9 mouse cellular contexts compared by ENCODE assay signal in genomic region chr11:117965052-117965451, GRCm38 (mm10). TPM values are rescaled to one million over a fixed set of nuclear protein-coding genes. Genes with fewer than 3 reads are reported as not detected.
DNase-seq lines count a peak whose midpoint lies in the region; ATAC-seq and TF ChIP-seq lines count a peak whose summit lies in the region.
"Had no signal": no experiment of that assay in that cellular context is flagged by ENCODE, and none has a peak within 500 bp of the region (broad histone marks: within the 10 kb centered on the region; RNA-seq: fewer than 3 reads in every experiment).

No protein-coding gene starts in this region.

- 0 out of 2 replicates have a peak, but pooled peaks cover 6% of the 10 kb centered on the region for H3K36me3 ChIP-seq in lung, embryonic 15.5 days
- H3K36me3 ChIP-seq in embryonic facial prominence, embryonic 13.5 days, result peaks cover 11% of the 10 kb centered on the region; the same call in 1 of the 2 replicates
- H3K36me3 ChIP-seq in myocyte (ENCODE audit: control insufficient read depth, insufficient read depth), result peaks cover 7% of the 10 kb centered on the region

- TF ChIP-seq CTCF in gastrocnemius, adult 2 months (IDR thresholded peaks at IDR 0.05), result no peak

- DNase-seq in gastrocnemius, adult 2 months, result no peak
- DNase-seq in gastrocnemius, postnatal 25 days, result no peak
- DNase-seq in lung, postnatal 36 days, result no peak
- DNase-seq in frontal cortex, postnatal 25 days (ENCODE audit: low spot score in 2 of 2), result no peak
- DNase-seq in spleen, adult 18-20 months, result no peak
- DNase-seq: adrenal gland, adult 2 months had no signal

- no peak overlapping the region for H3K4me2 ChIP-seq in lung, embryonic 15.5 days
- peak overlapping the region; percentile 97; the same call in 1 of the 2 replicates for H3K4me2 ChIP-seq in embryonic facial prominence, embryonic 13.5 days
- peak overlapping the region; percentile 87 for H3K4me2 ChIP-seq in myocyte (ENCODE audit: low read depth)

- H3K4me3 ChIP-seq in gastrocnemius, adult 2 months, result peak overlapping the region; percentile 75; the same call in 1 of the 2 replicates
- no peak overlapping the region for H3K4me3 ChIP-seq in lung, embryonic 15.5 days
- H3K4me3 ChIP-seq in embryonic facial prominence, embryonic 13.5 days, result no peak overlapping the region
- H3K4me3 ChIP-seq in myocyte, result no peak overlapping the region

- H3K9ac ChIP-seq in lung, embryonic 15.5 days, result no peak overlapping the region
- H3K9ac ChIP-seq in embryonic facial prominence, embryonic 13.5 days, result 0 out of 2 replicates have a peak overlapping the region, but pooled peaks have one; percentile 62

- no peak for TF ChIP-seq POLR2A in myocyte (IDR thresholded peaks at IDR 0.05; ENCODE audit: insufficient read length, low read depth)

- WGBS in lung, embryonic 15.5 days, result 33% methylated on average over 7 of the region's 7 CpGs
- 41% methylated on average over 7 of the region's 7 CpGs for WGBS in embryonic facial prominence, embryonic 13.5 days

- no peak for ATAC-seq in lung, embryonic 15.5 days (ENCODE audit: borderline replicate concordance, extremely low read depth, low FRiP score, low TSS enrichment)
- ATAC-seq in embryonic facial prominence, embryonic 13.5 days (ENCODE audit: insufficient number of reproducible peaks, insufficient read depth, low FRiP score, low TSS enrichment, low read depth), result no peak

- H3K27me3 ChIP-seq in lung, embryonic 15.5 days, result no peaks in the 10 kb centered on the region
- peaks cover 15% of the 10 kb centered on the region for H3K27me3 ChIP-seq in embryonic facial prominence, embryonic 13.5 days
- H3K27me3 ChIP-seq in myocyte (ENCODE audit: control insufficient read depth, insufficient read depth, insufficient read length), result no peaks in the 10 kb centered on the region

- H3K4me1 ChIP-seq in lung, embryonic 15.5 days, result peaks cover 74% of the 10 kb centered on the region
- H3K4me1 ChIP-seq in embryonic facial prominence, embryonic 13.5 days, result peaks cover 65% of the 10 kb centered on the region

- H3ac ChIP-seq in myocyte (ENCODE audit: control insufficient read depth, insufficient read length), result no peak overlapping the region

- H3K79me2 ChIP-seq in myocyte (ENCODE audit: control insufficient read depth, insufficient read depth), result peaks cover 32% of the 10 kb centered on the region

- peak overlapping the region; percentile 86 for H3K27ac ChIP-seq in gastrocnemius, adult 2 months
- H3K27ac ChIP-seq in lung, embryonic 15.5 days, result 0 out of 2 replicates have a peak overlapping the region, but pooled peaks have one; percentile 11
- H3K27ac ChIP-seq in embryonic facial prominence, embryonic 13.5 days, result no peak overlapping the region

- intact Hi-C loops in gastrocnemius, adult 2 months (cut with DNase I), result loop anchor here (5.0 kb wide), 1 partner anchor 33 kb away; no protein-coding TSS in a partner anchor

- no peaks in the 10 kb centered on the region for H3K9me3 ChIP-seq in lung, embryonic 15.5 days
- H3K9me3 ChIP-seq in embryonic facial prominence, embryonic 13.5 days, result no peaks in the 10 kb centered on the region

TF ChIP-seq in myocyte, 11 proteins besides CTCF, POLR2A, EP300 and RAD21:
- TF ChIP-seq MYOG (IDR thresholded peaks at IDR 0.05; ENCODE audit: control insufficient read depth in 1 of 3, insufficient read depth in 1 of 3, insufficient read length in 2 of 3, low read depth in 2 of 3) (no peak), MYOD1 (IDR thresholded peaks at IDR 0.05; ENCODE audit: control insufficient read depth in 1 of 3, insufficient read length in 2 of 3, low read depth in 2 of 3) (no peak)

RNA-seq across cellular contexts. Expression of gene Socs3, which starts 4.8 kb away (rescaled TPM):
- total RNA-seq in gastrocnemius, adult 2 months (2021), result 10 to 100 TPM in 1 of 2 experiments, 1 to 10 TPM in 1; 1.7 to 10.1 TPM
- total RNA-seq in gastrocnemius, postnatal 25 days (2021), result 1 to 10 TPM; 4.4 to 6.1 TPM
- polyA plus RNA-seq in lung, embryonic 15.5 days (2015; fragmentation: Nextera tagmentation; extraction: Ambion mirVana), result 12.7 and 13.5 TPM in 2 replicates
- 12.7 and 15.0 TPM in 2 replicates for polyA plus RNA-seq in embryonic facial prominence, embryonic 13.5 days (2015; fragmentation: Nextera tagmentation; extraction: Ambion mirVana)
- polyA plus RNA-seq in myocyte (2012; fragmentation: generic; extraction: Trizol), result 27.3 TPM

RNA-seq across cellular contexts. Expression of gene Pgs1, which starts 21.0 kb away (rescaled TPM):
- total RNA-seq in gastrocnemius, adult 2 months (2021), result 10 to 100 TPM; 17.2 to 18.0 TPM
- total RNA-seq in gastrocnemius, postnatal 25 days (2021), result 10 to 100 TPM; 18.4 to 18.6 TPM
- 37.7 and 42.2 TPM in 2 replicates for polyA plus RNA-seq in lung, embryonic 15.5 days (2015; fragmentation: Nextera tagmentation; extraction: Ambion mirVana)
- 37.4 and 39.5 TPM in 2 replicates for polyA plus RNA-seq in embryonic facial prominence, embryonic 13.5 days (2015; fragmentation: Nextera tagmentation; extraction: Ambion mirVana)
- polyA plus RNA-seq in myocyte (2012; fragmentation: generic; extraction: Trizol), result 61.6 TPM
